25 mouse cellular contexts compared by ENCODE assay signal in genomic region chr13:108686262-108686661, GRCm38 (mm10).
DNase-seq lines count a peak whose midpoint lies in the region; ATAC-seq and TF ChIP-seq lines count a peak whose summit lies in the region.
"Had no signal": no experiment of that assay in that cellular context is flagged by ENCODE, and none has a peak within 500 bp of the region (broad histone marks: within the 10 kb centered on the region; RNA-seq: fewer than 3 reads in every experiment).

No protein-coding gene starts in this region.

- H3K9me3 ChIP-seq in heart, embryonic 13.5 days: no peaks in the 10 kb centered on the region
- H3K9me3 ChIP-seq in liver, postnatal 0 days (ENCODE audit: low read length): no peaks in the 10 kb centered on the region
- H3K9me3 ChIP-seq: embryonic facial prominence, embryonic 13.5 days; forebrain, embryonic 10.5 days; forebrain, embryonic 15.5 days; hindbrain, embryonic 13.5 days; limb, embryonic 13.5 days; liver, embryonic 12.5 days; neural tube, embryonic 12.5 days had no signal

- H3K27me3 ChIP-seq in heart, embryonic 13.5 days (replicated peaks): no peaks in the 10 kb centered on the region
- H3K27me3 ChIP-seq in liver, postnatal 0 days (ENCODE audit: insufficient read depth, low read length): no peaks in the 10 kb centered on the region
- H3K27me3 ChIP-seq: embryonic facial prominence, embryonic 13.5 days; forebrain, embryonic 15.5 days; hindbrain, embryonic 13.5 days; limb, embryonic 13.5 days; liver, embryonic 12.5 days; neural tube, embryonic 12.5 days had no signal

- peak overlapping the region; percentile 9; the same call in 1 of the 2 replicates for H3K4me2 ChIP-seq in heart, embryonic 13.5 days
- no peak overlapping the region for H3K4me2 ChIP-seq in liver, postnatal 0 days (ENCODE audit: low read depth, low read length)
- H3K4me2 ChIP-seq: embryonic facial prominence, embryonic 13.5 days; forebrain, embryonic 15.5 days; hindbrain, embryonic 13.5 days; limb, embryonic 13.5 days; liver, embryonic 12.5 days; midbrain, embryonic 11.5 days; neural tube, embryonic 12.5 days had no signal

- TF ChIP-seq CTCF in liver, postnatal 0 days (IDR thresholded peaks at IDR 0.05; ENCODE audit: low read depth): no peak

- WGBS in heart, embryonic 13.5 days: 43% methylated on average over 2 of the region's 2 CpGs
- 33% methylated on average over 2 of the region's 2 CpGs for WGBS in liver, postnatal 0 days (ENCODE audit: insufficient replicate concordance)

- no peak for DNase-seq in heart, postnatal 10 days
- no peak for DNase-seq in liver, postnatal 0 days
- DNase-seq in liver: no peak
- DNase-seq in adrenal gland, postnatal 10 days: no peak
- DNase-seq in layer of hippocampus, adult 8-10 months (ENCODE audit: low spot score in 2 of 2): no peak
- DNase-seq: adrenal gland, postnatal 25 days; gastrocnemius, postnatal 25 days; heart, postnatal 36 days; kidney, adult 8-10 months; kidney, postnatal 14 days; lung, adult 18-20 months; lung, postnatal 14 days; right cerebral cortex, postnatal 4 days; thymus, postnatal 4 days had no signal

- peaks cover 9% of the 10 kb centered on the region; the same call in 1 of the 2 replicates for H3K4me1 ChIP-seq in heart, embryonic 13.5 days
- no peaks in the 10 kb centered on the region for H3K4me1 ChIP-seq in liver, postnatal 0 days (ENCODE audit: insufficient read depth)
- H3K4me1 ChIP-seq: embryonic facial prominence, embryonic 13.5 days; forebrain, embryonic 10.5 days; forebrain, embryonic 15.5 days; hindbrain, embryonic 13.5 days; limb, embryonic 13.5 days; liver, embryonic 12.5 days; neural tube, embryonic 12.5 days had no signal

- no peak for ATAC-seq in heart, embryonic 13.5 days (ENCODE audit: extremely low read depth, insufficient number of reproducible peaks, low FRiP score, low TSS enrichment)
- peak; percentile 35 for ATAC-seq in liver, postnatal 0 days
- peak; percentile 82 for ATAC-seq in megakaryocyte progenitor cell, adult 5-6 weeks (replicated peaks; ENCODE audit: poor library complexity)
- ATAC-seq: forebrain, embryonic 15.5 days; intestine, embryonic 16.5 days; liver, embryonic 12.5 days had no signal

- H3K36me3 ChIP-seq in heart, embryonic 13.5 days: no peaks in the 10 kb centered on the region
- H3K36me3 ChIP-seq in liver, postnatal 0 days (replicated peaks; ENCODE audit: insufficient read depth, low read length): no peaks in the 10 kb centered on the region
- H3K36me3 ChIP-seq: embryonic facial prominence, embryonic 13.5 days; forebrain, embryonic 10.5 days; forebrain, embryonic 15.5 days; hindbrain, embryonic 13.5 days; limb, embryonic 13.5 days; liver, embryonic 12.5 days; neural tube, embryonic 12.5 days had no signal

- TF ChIP-seq EP300 in liver, postnatal 0 days (IDR thresholded peaks at IDR 0.05; ENCODE audit: low read depth): no peak

- no peak overlapping the region for H3K4me3 ChIP-seq in heart, embryonic 13.5 days
- no peak overlapping the region for H3K4me3 ChIP-seq in liver, postnatal 0 days (ENCODE audit: low read depth, low read length)
- H3K4me3 ChIP-seq: embryonic facial prominence, embryonic 13.5 days; forebrain, embryonic 10.5 days; forebrain, embryonic 15.5 days; hindbrain, embryonic 13.5 days; limb, embryonic 13.5 days; liver, embryonic 12.5 days; neural tube, embryonic 12.5 days had no signal

- no peak overlapping the region for H3K27ac ChIP-seq in heart, embryonic 13.5 days (replicated peaks)
- H3K27ac ChIP-seq in liver, postnatal 0 days (ENCODE audit: low read depth): no peak overlapping the region
- H3K27ac ChIP-seq: embryonic facial prominence, embryonic 13.5 days; forebrain, embryonic 10.5 days; forebrain, embryonic 15.5 days; hindbrain, embryonic 13.5 days; limb, embryonic 13.5 days; liver, embryonic 12.5 days; neural tube, embryonic 12.5 days had no signal

- intact Hi-C loops in heart, postnatal 10 days (cut with DNase I): no loop called here

- no peak overlapping the region for H3K9ac ChIP-seq in heart, embryonic 13.5 days
- no peak overlapping the region for H3K9ac ChIP-seq in liver, postnatal 0 days (replicated peaks)
- H3K9ac ChIP-seq: embryonic facial prominence, embryonic 13.5 days; forebrain, embryonic 15.5 days; hindbrain, embryonic 13.5 days; limb, embryonic 13.5 days; liver, embryonic 12.5 days; neural tube, embryonic 12.5 days had no signal
